Comparison of ENCODE assay signal across 11 mouse cellular contexts in genomic region chr19:44265300-44265699, GRCm38 (mm10). TPM values are rescaled to one million over a fixed set of nuclear protein-coding genes. Genes with fewer than 3 reads are reported as not detected.
DNase-seq lines count a peak whose midpoint lies in the region; ATAC-seq and TF ChIP-seq lines count a peak whose summit lies in the region.
"Had no signal": no experiment of that assay in that cellular context is flagged by ENCODE, and none has a peak within 500 bp of the region (broad histone marks: within the 10 kb centered on the region; RNA-seq: fewer than 3 reads in every experiment).

No protein-coding gene starts in this region.

- no peak overlapping the region for H3K9ac ChIP-seq in neural tube, embryonic 15.5 days (replicated peaks)
- no peak overlapping the region for H3K9ac ChIP-seq in intestine, postnatal 0 days (ENCODE audit: low read depth, low read length)
- H3K9ac ChIP-seq: neural tube, embryonic 12.5 days had no signal

- H3K27me3 ChIP-seq in neural tube, embryonic 15.5 days (replicated peaks) = no peaks in the 10 kb centered on the region
- H3K27me3 ChIP-seq in intestine, postnatal 0 days (replicated peaks; ENCODE audit: control insufficient read depth, insufficient read depth, low read length) = no peaks in the 10 kb centered on the region
- H3K27me3 ChIP-seq: neural tube, embryonic 12.5 days had no signal

- ATAC-seq in neural tube, embryonic 15.5 days (ENCODE audit: low FRiP score) = no peak
- ATAC-seq in intestine, postnatal 0 days = no peak

- no peaks in the 10 kb centered on the region for H3K36me3 ChIP-seq in neural tube, embryonic 15.5 days
- H3K36me3 ChIP-seq in intestine, postnatal 0 days (ENCODE audit: control insufficient read depth, insufficient read depth) = no peaks in the 10 kb centered on the region
- H3K36me3 ChIP-seq: neural tube, embryonic 12.5 days had no signal

- TF ChIP-seq CTCF in intestine, postnatal 0 days (IDR thresholded peaks at IDR 0.05; ENCODE audit: low read depth) = no peak

- 20% methylated on average over 7 of the region's 7 CpGs for WGBS in neural tube, embryonic 15.5 days
- WGBS in intestine, postnatal 0 days = 73% methylated on average over 7 of the region's 7 CpGs

- no peak overlapping the region for H3K4me3 ChIP-seq in neural tube, embryonic 15.5 days (replicated peaks)
- no peak overlapping the region for H3K4me3 ChIP-seq in intestine, postnatal 0 days (ENCODE audit: low read depth, low read length)
- H3K4me3 ChIP-seq: neural tube, embryonic 12.5 days had no signal

- no peak overlapping the region for H3K4me2 ChIP-seq in neural tube, embryonic 15.5 days
- H3K4me2 ChIP-seq in intestine, postnatal 0 days (replicated peaks; ENCODE audit: low read depth) = no peak overlapping the region
- H3K4me2 ChIP-seq: neural tube, embryonic 12.5 days had no signal

- H3K9me3 ChIP-seq in neural tube, embryonic 15.5 days (replicated peaks) = no peaks in the 10 kb centered on the region
- H3K9me3 ChIP-seq in intestine, postnatal 0 days (ENCODE audit: control insufficient read depth) = no peaks in the 10 kb centered on the region
- H3K9me3 ChIP-seq: neural tube, embryonic 12.5 days had no signal

- peaks cover 16% of the 10 kb centered on the region; the same call in 1 of the 2 replicates for H3K4me1 ChIP-seq in neural tube, embryonic 15.5 days
- H3K4me1 ChIP-seq in intestine, postnatal 0 days (replicated peaks; ENCODE audit: control insufficient read depth, insufficient read depth, low read length) = no peaks in the 10 kb centered on the region

- DNase-seq in adrenal gland, adult (ENCODE audit: inconsistent age in 2 of 2, low spot score in 1 of 2) = peak; percentile 64 to 82
- no peak for DNase-seq in adrenal gland, adult 8-10 months
- peak; percentile 37 for DNase-seq in neural tube, embryonic 10.5 days (ENCODE audit: extremely low spot score, low spot score)
- peak; percentile 52 for DNase-seq in gastrocnemius, postnatal 25 days
- peak; percentile 51 for DNase-seq in skeletal muscle tissue, adult 2 months (ENCODE audit: low read depth, low spot score)
- no peak for DNase-seq in urinary bladder, adult 18-20 months (ENCODE audit: low spot score in 2 of 2)
- DNase-seq: lung, adult 2 months; spleen, adult 18-20 months had no signal

- no peak overlapping the region for H3K27ac ChIP-seq in neural tube, embryonic 15.5 days (replicated peaks)
- no peak overlapping the region for H3K27ac ChIP-seq in intestine, postnatal 0 days (ENCODE audit: low read depth, low read length)
- H3K27ac ChIP-seq: neural tube, embryonic 12.5 days had no signal

RNA-seq across cellular contexts. Expression of gene Scd2, which starts 28.2 kb away (rescaled TPM):
- total RNA-seq in adrenal gland, adult 8-10 months (2022) = 1,000 to 10,000 TPM in 3 of 4 experiments, 100 to 1,000 TPM in 1; 965 to 1,225 (median 1,109) TPM
- 256 and 264 TPM in 2 replicates for polyA plus RNA-seq in neural tube, embryonic 15.5 days (2015; fragmentation: Nextera tagmentation; extraction: Ambion mirVana)
- total RNA-seq in gastrocnemius, postnatal 25 days (2021) = 10 to 100 TPM; 11.8 to 12.5 TPM
- polyA plus RNA-seq in intestine, postnatal 0 days (2015; fragmentation: Nextera tagmentation; extraction: Ambion mirVana) = 35.6 and 42.1 TPM in 2 replicates

Comparison
In these comparisons a context has a peak if more than half of its experiments do, and no peak if none do; other contexts are left out.
1. DNase-seq: peak in adrenal gland, adult (2 of 2), neural tube, embryonic 10.5 days (single experiment), gastrocnemius, postnatal 25 days (single experiment) and skeletal muscle tissue, adult 2 months (single experiment); none in adrenal gland, adult 8-10 months (single experiment) and urinary bladder, adult 18-20 months (0 of 2).
2. RNA of gene Scd2, which starts 28.2 kb away (total RNA-seq): 965 to 1,225 TPM in adrenal gland, adult 8-10 months; 11.8 to 12.5 TPM in gastrocnemius, postnatal 25 days; every median in the first group is over 10 times any median in the second.